Mouse (Mus musculus) heart, postnatal 0 days (tissue): ENCODE results near the gene Sgpl1.

Experiments used
- CTCF ChIP-seq: IDR thresholded peaks from 2 replicates; pipeline ENCODE4 v1.5.1; 2016; ENCODE audit warnings: antibody characterized with exemption, control low read depth, low read depth
- EP300 ChIP-seq: IDR thresholded peaks from 2 replicates; pipeline ENCODE4 v1.6.1; 2016; ENCODE audit warnings: antibody characterized with exemption, low read depth

DNA sequence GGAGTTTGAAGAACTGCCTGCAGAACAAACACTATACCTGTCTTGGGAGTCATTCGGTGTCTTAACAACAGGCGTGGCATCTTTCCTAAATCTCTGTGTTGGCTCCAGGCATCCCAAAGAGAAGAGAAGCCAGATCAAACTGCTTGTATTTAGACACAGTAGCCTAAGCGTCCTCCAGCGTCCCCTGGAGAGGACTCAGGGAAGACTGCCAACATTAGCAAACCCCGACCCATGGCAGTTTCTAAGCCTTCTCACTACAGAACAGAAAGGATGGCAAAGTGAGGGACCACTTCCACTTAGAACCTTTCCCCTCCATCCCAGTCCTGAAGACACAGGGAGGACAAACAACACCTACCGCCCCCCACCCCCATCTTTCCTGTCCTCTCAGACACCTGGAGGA, 32.4 kb upstream of the Sgpl1 start:
- TF ChIP-seq CTCF (no peak), EP300 (no peak)
